Mouse (Mus musculus) kidney, adult 2 months (tissue): Measurements from ENCODE around the gene Ctnnb1.

Experiments used
- CTCF ChIP-seq: fragments of 200-500 bp; conservative IDR thresholded peaks from 2 replicates; pipeline ENCODE4 v1.5.1; 2011; ENCODE audit warnings: low read depth, mild to moderate bottlenecking, control low read depth, low read length, moderate library complexity, mixed read lengths; ENCODE audit not compliant: insufficient read depth, insufficient read length
- POLR2A ChIP-seq: fragments of 200-500 bp; IDR thresholded peaks from one replicate; pipeline ENCODE4 v1.6.1; 2011; ENCODE audit warnings: low read depth, low read length, control low read depth

DNA sequence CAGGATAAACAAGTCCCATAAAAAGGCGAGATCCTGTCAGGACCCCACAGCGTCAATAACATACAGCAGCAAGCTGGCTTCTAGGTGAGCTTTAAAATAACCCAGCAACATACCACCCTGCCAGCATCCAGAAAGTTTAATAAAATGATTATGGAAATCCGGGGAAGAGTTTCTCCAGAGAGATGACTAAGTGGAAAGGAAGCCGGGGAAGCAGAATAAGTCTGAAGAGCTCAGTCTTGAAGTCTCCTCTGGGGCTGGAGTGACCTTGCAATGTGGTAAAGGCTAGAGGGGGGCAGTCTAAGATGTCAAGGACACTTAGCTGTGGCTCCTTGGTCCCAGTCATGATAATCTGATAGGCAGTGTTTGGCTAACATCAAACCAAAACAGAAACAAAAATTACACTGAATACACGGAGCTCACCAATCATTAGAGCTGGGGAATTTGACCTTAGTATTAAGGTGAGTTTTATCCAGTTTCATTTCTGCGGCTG lies 44.1 kb downstream of the Ctnnb1 start:
- TF ChIP-seq POLR2A (no peak), CTCF (no peak)
